Mouse (Mus musculus): ENCODE data around the gene Fkrp.

GRCm38 (mm10) chr7:16816078-16816474 lies 456 bp downstream of the Fkrp start:
- TF ChIP-seq CTCF (IDR thresholded peaks at IDR 0.05) (no peak), POLR2A (IDR thresholded peaks at IDR 0.05; ENCODE audit: insufficient read depth, low read depth, low read length) (no peak)

Data from heart, adult 2 months (tissue).